Mouse (Mus musculus) T-cell, adult 2 months (primary cell): Measurements from ENCODE around the gene Eif4enif1.
"Not testable (repeated sequence)": the region's sequence is repeated elsewhere in the genome, so short reads cannot be mapped to it uniquely, and the experiment has no call there.

Source experiments
- DNase-seq: peaks from one replicate; pipeline ENCODE4 v3.0.0; 2022; ENCODE audit warnings: low spot score

Eif4enif1 gene

GRCm38 (mm10) chr11:3202231-3202701 is at the start of gene Eif4enif1:
Gene Eif4enif1, plus strand, starts transcription at chr11:3202392.
- DNase-seq = peak; percentile 85

- DNase-seq = peak; percentile 62
Observed at GRCm38 (mm10) chr11:3153666-3154397, 48.4 kb upstream of the Eif4enif1 start.

- DNase-seq = not testable (repeated sequence)
Observed at GRCm38 (mm10) chr11:3156991-3157390, 45.2 kb upstream of the Eif4enif1 start.

GRCm38 (mm10) chr11:3157996-3158395 is 44.2 kb upstream of the Eif4enif1 start:
- not testable (repeated sequence) for DNase-seq

GRCm38 (mm10) chr11:3158800-3159199 is 43.4 kb upstream of the Eif4enif1 start:
- DNase-seq = not testable (repeated sequence)

- peak; percentile 58 for DNase-seq
Observed at GRCm38 (mm10) chr11:3161370-3161769, 40.8 kb upstream of the Eif4enif1 start.

GRCm38 (mm10) chr11:3162236-3162897 is 39.8 kb upstream of the Eif4enif1 start:
- DNase-seq = peak; percentile 61

- peak; percentile 42 for DNase-seq
Observed at GRCm38 (mm10) chr11:3163122-3163521, 39.1 kb upstream of the Eif4enif1 start.

GRCm38 (mm10) chr11:3163661-3164060 is 38.5 kb upstream of the Eif4enif1 start:
- DNase-seq = not testable (repeated sequence)

GRCm38 (mm10) chr11:3165210-3165782 is 36.9 kb upstream of the Eif4enif1 start:
- DNase-seq = not testable (repeated sequence)

- peak; percentile 29 for DNase-seq
Observed at GRCm38 (mm10) chr11:3166321-3166720, 35.9 kb upstream of the Eif4enif1 start.

- DNase-seq = not testable (repeated sequence)
Observed at GRCm38 (mm10) chr11:3167129-3167528, 35.1 kb upstream of the Eif4enif1 start.

GRCm38 (mm10) chr11:3167571-3168001 is 34.6 kb upstream of the Eif4enif1 start:
- peak; percentile 42 for DNase-seq

GRCm38 (mm10) chr11:3169042-3169441 is 33.1 kb upstream of the Eif4enif1 start:
- DNase-seq = peak; percentile 28

- DNase-seq = peak; percentile 38
Observed at GRCm38 (mm10) chr11:3171931-3172330, 30.3 kb upstream of the Eif4enif1 start.

GRCm38 (mm10) chr11:3172526-3172925 is 29.7 kb upstream of the Eif4enif1 start:
- not testable (repeated sequence) for DNase-seq

GRCm38 (mm10) chr11:3173425-3174318 is 28.5 kb upstream of the Eif4enif1 start:
- DNase-seq = peak; percentile 61

- not testable (repeated sequence) for DNase-seq
Observed at GRCm38 (mm10) chr11:3178968-3179725, 23.0 kb upstream of the Eif4enif1 start.

- DNase-seq = peak; percentile 30
Observed at GRCm38 (mm10) chr11:3179726-3180092, 22.5 kb upstream of the Eif4enif1 start.

GRCm38 (mm10) chr11:3180510-3181160 is 21.6 kb upstream of the Eif4enif1 start:
- DNase-seq = not testable (repeated sequence)
